Mouse (Mus musculus) testis, adult 2 months (tissue): ENCODE data around the gene Rhbdf2.

Source experiments
- CTCF ChIP-seq: fragments of 200-500 bp; IDR thresholded peaks from 2 replicates; pipeline ENCODE4 v1.5.1; 2012; ENCODE audit warnings: low read depth, mild to moderate bottlenecking, inconsistent platforms, low read length, moderate library complexity; ENCODE audit not compliant: control insufficient read depth, insufficient read depth, insufficient replicate concordance
- POLR2A ChIP-seq: fragments of 200-500 bp; IDR thresholded peaks from 2 replicates; pipeline ENCODE4 v1.6.1; 2012; ENCODE audit warnings: low read depth, mild to moderate bottlenecking, inconsistent platforms, low read length, moderate library complexity; ENCODE audit not compliant: control insufficient read depth

DNA sequence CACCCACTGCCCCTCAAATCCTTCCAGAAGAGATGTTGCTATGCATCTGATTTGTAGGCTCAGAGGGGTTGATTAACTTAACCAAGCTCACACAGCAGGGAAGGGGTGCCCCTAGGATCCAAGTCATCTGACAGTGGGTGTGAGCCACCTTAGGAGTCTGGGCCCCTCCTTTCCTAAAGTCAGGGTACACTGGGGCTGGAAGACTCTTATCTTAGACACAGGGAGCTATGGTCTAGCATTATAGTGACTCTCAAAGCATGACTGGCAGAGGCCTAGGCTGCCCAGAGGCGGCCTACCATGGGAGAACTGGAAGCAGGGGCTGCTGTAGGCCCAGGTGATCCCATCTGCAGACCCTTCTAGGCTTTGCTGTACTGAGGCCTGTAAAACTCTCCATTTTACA, 14.3 kb downstream of the Rhbdf2 start:
- TF ChIP-seq POLR2A (no peak), CTCF (no peak)
